Mouse (Mus musculus) forebrain, embryonic 15.5 days (tissue): ENCODE measurements around the gene Phactr4. TPM values are rescaled to one million over a fixed set of nuclear protein-coding genes. Genes with fewer than 3 reads are reported as not detected.

Experiments used
- ATAC-seq: fragments of 200-750 bp; cut with Nextera tagmentation; replicated peaks from 2 replicates; pipeline ENCODE4 v1.8.0; 2017; ENCODE audit warnings: mild to moderate bottlenecking, moderate TSS enrichment, moderate library complexity
- H3K27ac ChIP-seq: fragments of 300-500 bp; sonication (generic); replicated peaks from 2 replicates; pipeline ENCODE4 v1.5.1; 2015; ENCODE audit warnings: mild to moderate bottlenecking, inconsistent platforms
- H3K27me3 ChIP-seq: fragments of 300-500 bp; sonication (generic); 2 replicates; pipeline ENCODE4 v1.6.1; 2015; ENCODE audit warnings: inconsistent platforms
- H3K36me3 ChIP-seq: fragments of 300-500 bp; sonication (generic); 2 replicates; pipeline ENCODE4 v1.6.1; 2015; ENCODE audit warnings: mild to moderate bottlenecking, inconsistent platforms
- H3K4me1 ChIP-seq: fragments of 300-500 bp; sonication (generic); 2 replicates; pipeline ENCODE4 v1.6.1; 2015; ENCODE audit warnings: inconsistent platforms
- H3K4me2 ChIP-seq: fragments of 300-500 bp; sonication (generic); replicated peaks from 2 replicates; pipeline ENCODE4 v1.6.1; 2015; ENCODE audit warnings: mild to moderate bottlenecking, inconsistent platforms
- H3K4me3 ChIP-seq: fragments of 300-500 bp; sonication (generic); 2 replicates; pipeline ENCODE4 v1.5.1; 2015; ENCODE audit warnings: mild to moderate bottlenecking, inconsistent platforms
- H3K9ac ChIP-seq: fragments of 300-500 bp; sonication (generic); replicated peaks from 2 replicates; pipeline ENCODE4 v1.6.1; 2015; ENCODE audit warnings: mild to moderate bottlenecking, inconsistent platforms
- H3K9me3 ChIP-seq: fragments of 300-500 bp; sonication (generic); 2 replicates; pipeline ENCODE4 v1.6.1; 2016; ENCODE audit warnings: inconsistent platforms
- WGBS: fragments of 180-500 bp; shearing (Covaris S2); methylation state at CpG from one replicate; pipeline ENCODE4 v1.1.7; 2015; ENCODE audit warnings: mixed read lengths; 5-methylcytosine and 5-hydroxymethylcytosine counted together
- polyA plus RNA-seq: library from polyadenylated mRNA; unstranded; fragments of >200 nt; fragmentation: Nextera tagmentation; extraction: Ambion mirVana; gene quantifications from 2 replicates; pipeline ENCODE4 v1.2.1, GENCODE M21; 2015

Gene Phactr4
- polyA plus RNA-seq, 1 experiment from 2014 or later, result 11.5 TPM

DNA sequence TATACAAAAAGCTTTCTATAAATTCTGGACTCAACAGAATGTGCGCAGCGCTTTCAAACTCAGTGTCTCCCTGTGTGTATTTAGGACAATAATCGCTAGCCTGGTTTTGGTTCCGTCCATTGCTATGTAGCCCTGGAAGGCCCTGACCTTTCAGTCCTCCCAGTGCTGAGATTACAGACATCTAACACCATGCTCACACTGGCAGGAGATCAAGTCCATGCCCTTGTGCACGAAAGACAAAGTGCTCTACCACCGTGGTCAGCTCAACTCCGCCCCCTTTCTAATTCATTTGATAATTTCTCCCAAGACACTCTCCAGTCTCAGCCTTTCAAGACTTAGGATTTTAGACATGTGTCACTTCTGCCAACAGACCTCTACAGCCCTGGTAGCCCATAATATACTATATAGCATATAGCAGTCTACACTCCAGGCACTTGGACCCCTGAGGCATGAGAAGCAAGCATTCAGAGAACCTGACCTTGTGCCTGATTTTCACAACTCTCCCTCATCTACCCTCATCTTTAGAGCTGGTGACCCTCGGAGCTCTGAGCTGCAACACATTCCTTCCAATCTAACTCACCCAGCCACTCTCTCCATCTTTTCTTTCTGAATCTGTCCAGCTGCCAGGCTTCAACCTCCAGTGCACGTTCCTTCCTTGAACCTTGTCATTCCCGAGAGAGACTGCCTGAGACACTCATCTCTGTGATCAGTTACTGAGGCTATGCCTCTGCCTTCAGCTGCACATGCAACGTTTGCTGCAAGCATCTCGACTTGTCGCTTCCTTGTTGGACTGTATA, 15.7 kb downstream of the Phactr4 start:
- no peak overlapping the region for H3K4me3 ChIP-seq
- no peak for ATAC-seq
- 84% methylated on average over 13 of the region's 13 CpGs for WGBS
- H3K9me3 ChIP-seq, result no peaks in the 10 kb centered on the region
- H3K4me2 ChIP-seq, result no peak overlapping the region
- no peak overlapping the region for H3K27ac ChIP-seq
- no peaks in the 10 kb centered on the region for H3K36me3 ChIP-seq
- H3K4me1 ChIP-seq, result no peaks in the 10 kb centered on the region
- H3K9ac ChIP-seq, result no peak overlapping the region
- H3K27me3 ChIP-seq, result no peaks in the 10 kb centered on the region

DNA sequence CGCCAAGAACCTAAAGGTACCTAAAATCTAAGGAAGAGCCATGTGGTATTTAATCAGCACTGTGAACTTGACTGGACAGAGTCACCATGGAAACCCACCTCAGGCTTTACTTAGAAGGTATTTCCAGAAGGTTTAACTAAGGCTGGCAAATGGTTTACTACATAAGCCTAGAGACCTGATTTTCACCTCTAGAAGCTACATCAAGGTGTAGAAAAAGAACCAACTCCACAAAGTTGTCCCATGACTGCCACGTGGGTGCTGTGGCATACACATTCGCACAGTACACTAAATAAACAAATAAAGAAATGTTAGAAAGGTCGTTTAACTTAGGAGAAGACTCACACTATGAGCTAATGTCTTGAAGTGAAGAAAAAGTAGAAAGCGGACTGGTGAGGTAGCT, 17.7 kb downstream of the Phactr4 start:
- no peak overlapping the region for H3K4me2 ChIP-seq
- no peak overlapping the region for H3K4me3 ChIP-seq
- no peak for ATAC-seq
- H3K4me1 ChIP-seq, result no peaks in the 10 kb centered on the region
- no peaks in the 10 kb centered on the region for H3K9me3 ChIP-seq
- H3K27me3 ChIP-seq, result no peaks in the 10 kb centered on the region
- no peak overlapping the region for H3K9ac ChIP-seq
- no peak overlapping the region for H3K27ac ChIP-seq
- H3K36me3 ChIP-seq, result no peaks in the 10 kb centered on the region
- 89% methylated on average over 5 of the region's 5 CpGs for WGBS

- WGBS, result 85% methylated on average over 5 of the region's 5 CpGs
- Histone ChIP-seq H3K4me3 (no peak overlapping the region), H3K9me3 (no peaks in the 10 kb centered on the region), H3K27me3 (no peaks in the 10 kb centered on the region), H3K4me2 (no peak overlapping the region), H3K27ac (no peak overlapping the region), H3K9ac (no peak overlapping the region), H3K36me3 (no peaks in the 10 kb centered on the region), H3K4me1 (peaks cover 9% of the 10 kb centered on the region)
- ATAC-seq, result no peak
Measured at GRCm38 (mm10) chr4:132403063-132403660, 19.1 kb downstream of the Phactr4 start.

DNA sequence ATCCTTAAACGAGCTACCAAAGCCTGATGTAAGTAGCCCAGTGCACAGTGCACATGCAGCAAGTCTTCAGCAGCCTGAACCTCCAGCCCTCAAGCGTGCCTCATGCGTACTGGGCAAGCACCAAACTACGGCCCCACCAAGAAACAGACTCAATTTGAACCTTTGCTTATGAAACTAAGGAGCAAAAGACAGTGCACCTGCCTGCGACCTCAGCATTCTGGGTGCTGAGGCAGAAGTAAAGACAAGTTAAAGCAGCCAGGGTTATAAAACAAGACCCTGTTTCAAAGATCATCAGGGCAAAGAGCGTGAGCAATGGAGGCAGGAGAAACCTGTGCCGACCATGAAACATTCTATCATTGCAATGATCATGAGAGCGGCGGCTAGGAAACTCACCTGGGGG, 21.3 kb downstream of the Phactr4 start:
- WGBS, result 92% methylated on average over 9 of the region's 9 CpGs
- Histone ChIP-seq H3K9ac (no peak overlapping the region), H3K27ac (no peak overlapping the region), H3K4me3 (no peak overlapping the region), H3K36me3 (no peaks in the 10 kb centered on the region), H3K4me1 (peaks cover 14% of the 10 kb centered on the region), H3K27me3 (no peaks in the 10 kb centered on the region), H3K9me3 (no peaks in the 10 kb centered on the region), H3K4me2 (no peak overlapping the region)
- no peak for ATAC-seq

GRCm38 (mm10) chr4:132398863-132399262, 23.4 kb downstream of the Phactr4 start:
- H3K4me3 ChIP-seq, result no peak overlapping the region
- H3K4me2 ChIP-seq, result no peak overlapping the region
- no peak overlapping the region for H3K27ac ChIP-seq
- 72% methylated on average over 5 of the region's 5 CpGs for WGBS
- no peaks in the 10 kb centered on the region for H3K36me3 ChIP-seq
- no peaks in the 10 kb centered on the region for H3K27me3 ChIP-seq
- H3K9ac ChIP-seq, result no peak overlapping the region
- peaks cover 14% of the 10 kb centered on the region for H3K4me1 ChIP-seq
- ATAC-seq, result no peak
- H3K9me3 ChIP-seq, result no peaks in the 10 kb centered on the region

DNA sequence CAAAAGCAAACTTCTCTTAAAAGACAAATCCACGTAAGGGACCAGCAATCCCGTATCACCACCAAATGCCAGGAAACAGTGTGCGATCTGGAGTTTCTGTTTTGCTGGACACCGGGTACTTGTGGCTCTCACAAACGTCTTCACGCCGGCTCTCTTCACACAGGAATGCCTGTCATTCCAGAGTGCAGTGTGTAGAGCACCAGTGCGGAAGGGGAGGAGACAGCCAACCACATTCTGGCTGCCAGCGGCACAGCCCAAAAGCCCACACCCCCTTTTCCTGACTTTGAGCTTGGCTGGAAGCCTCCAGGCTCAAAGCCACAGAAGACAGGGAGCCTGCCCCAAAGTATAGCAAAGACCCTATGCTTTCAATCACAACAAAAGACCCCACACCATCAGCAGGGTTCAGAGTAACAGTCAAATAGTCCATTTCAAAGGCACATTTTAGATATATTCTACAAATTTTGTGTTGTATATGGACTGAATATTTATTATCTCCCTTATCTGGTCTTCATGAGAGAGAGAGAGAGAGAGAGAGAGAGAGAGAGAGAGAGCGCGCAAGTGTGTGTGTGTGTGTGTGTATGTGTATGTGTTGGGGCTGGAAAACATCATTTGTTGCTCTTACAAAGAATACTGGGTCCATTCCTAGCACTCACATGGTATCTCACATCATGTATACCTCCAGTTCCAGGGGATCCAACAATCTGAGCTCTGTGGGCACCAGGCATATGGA, 24.1 kb downstream of the Phactr4 start:
- peak overlapping the region; percentile 19; the same call in 1 of the 2 replicates for H3K4me2 ChIP-seq
- H3K9ac ChIP-seq, result no peak overlapping the region
- H3K4me1 ChIP-seq, result peaks cover 14% of the 10 kb centered on the region
- H3K9me3 ChIP-seq, result no peaks in the 10 kb centered on the region
- no peaks in the 10 kb centered on the region for H3K36me3 ChIP-seq
- ATAC-seq, result no peak
- 46% methylated on average over 11 of the region's 11 CpGs for WGBS
- no peak overlapping the region; the same call in 1 of the 2 replicates for H3K4me3 ChIP-seq
- no peaks in the 10 kb centered on the region for H3K27me3 ChIP-seq
- H3K27ac ChIP-seq, result no peak overlapping the region

GRCm38 (mm10) chr4:132397120-132397519, 25.2 kb downstream of the Phactr4 start:
- Histone ChIP-seq H3K27me3 (no peaks in the 10 kb centered on the region), H3K4me1 (peaks cover 14% of the 10 kb centered on the region), H3K9ac (no peak overlapping the region), H3K4me3 (no peak overlapping the region), H3K36me3 (no peaks in the 10 kb centered on the region), H3K9me3 (no peaks in the 10 kb centered on the region), H3K4me2 (no peak overlapping the region), H3K27ac (no peak overlapping the region)
- no peak for ATAC-seq
- 91% methylated on average over 3 of the region's 3 CpGs for WGBS

DNA sequence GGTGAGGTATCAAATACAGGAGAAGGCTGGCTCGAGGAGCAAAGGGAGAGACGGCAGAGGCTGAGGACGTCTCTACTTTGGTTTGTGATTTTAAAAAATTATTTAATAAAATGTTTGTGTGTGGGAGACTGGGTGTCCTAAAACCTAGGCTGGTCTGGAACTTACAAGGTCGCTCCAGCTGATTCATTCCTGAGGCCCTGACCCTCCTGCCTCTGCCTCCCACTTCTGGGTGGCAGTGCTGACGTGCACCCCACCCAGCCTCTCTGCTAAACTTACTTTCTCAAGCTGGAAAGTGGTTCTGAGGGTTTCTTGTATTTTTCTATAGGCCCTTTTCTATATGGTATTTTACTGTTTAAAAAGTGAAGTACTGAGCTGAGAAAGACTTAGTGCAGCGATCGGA, 26.0 kb downstream of the Phactr4 start:
- Histone ChIP-seq H3K4me3 (no peak overlapping the region), H3K4me2 (no peak overlapping the region), H3K4me1 (peaks cover 14% of the 10 kb centered on the region), H3K9ac (no peak overlapping the region), H3K27me3 (no peaks in the 10 kb centered on the region), H3K27ac (no peak overlapping the region), H3K9me3 (no peaks in the 10 kb centered on the region), H3K36me3 (no peaks in the 10 kb centered on the region)
- 96% methylated on average over 7 of the region's 7 CpGs for WGBS
- no peak for ATAC-seq

GRCm38 (mm10) chr4:132391063-132391740, 31.1 kb downstream of the Phactr4 start:
- Histone ChIP-seq H3K9ac (no peak overlapping the region), H3K4me2 (no peak overlapping the region), H3K4me3 (no peak overlapping the region), H3K27ac (no peak overlapping the region), H3K4me1 (no peaks in the 10 kb centered on the region), H3K9me3 (no peaks in the 10 kb centered on the region), H3K36me3 (no peaks in the 10 kb centered on the region), H3K27me3 (no peaks in the 10 kb centered on the region)
- ATAC-seq, result no peak
- WGBS, result 91% methylated on average over 8 of the region's 8 CpGs

DNA sequence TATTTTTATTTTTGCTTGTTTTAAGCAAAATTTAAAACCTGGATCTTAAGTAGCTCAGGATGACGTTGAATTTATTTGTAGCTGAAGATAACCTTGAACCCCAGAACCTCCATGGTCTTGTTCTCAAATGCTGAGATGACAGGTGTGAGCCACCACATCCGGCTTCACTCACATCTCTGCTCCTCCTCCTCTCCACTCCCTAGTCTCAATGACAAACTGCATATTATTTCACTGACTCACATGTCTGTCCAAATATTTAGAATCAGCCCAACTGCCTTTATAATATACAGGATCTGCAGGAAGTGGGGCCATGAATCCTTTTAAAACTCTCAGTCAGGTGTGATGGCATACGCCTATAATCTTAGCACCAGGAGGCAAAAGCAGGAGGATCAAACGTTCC, 33.0 kb downstream of the Phactr4 start:
- Histone ChIP-seq H3K9ac (no peak overlapping the region), H3K36me3 (0 out of 2 replicates have a peak, but pooled peaks cover 6% of the 10 kb centered on the region), H3K27me3 (no peaks in the 10 kb centered on the region), H3K4me2 (no peak overlapping the region), H3K4me1 (no peaks in the 10 kb centered on the region), H3K27ac (no peak overlapping the region), H3K4me3 (no peak overlapping the region), H3K9me3 (no peaks in the 10 kb centered on the region)
- ATAC-seq, result no peak
- WGBS, result 88% methylated on average over 4 of the region's 4 CpGs

DNA sequence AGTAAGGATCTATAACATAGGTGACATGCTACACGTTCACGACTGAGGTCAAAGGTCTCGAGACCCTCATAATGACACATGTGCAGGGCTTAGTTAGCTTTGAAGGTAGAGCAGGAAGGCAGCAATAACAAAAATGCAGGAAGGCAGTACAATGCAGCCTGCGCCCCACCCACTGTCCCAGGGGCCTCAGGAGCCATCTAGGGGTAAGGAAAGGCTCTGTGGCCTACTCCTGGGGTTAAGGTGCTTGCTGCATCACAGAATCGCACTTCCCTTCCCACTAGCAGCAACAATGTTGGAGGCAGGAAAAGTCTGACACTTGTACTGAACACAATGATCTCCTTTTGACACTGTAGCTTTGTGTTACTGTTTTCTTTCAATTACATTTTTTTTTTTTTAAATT, 34.7 kb downstream of the Phactr4 start:
- Histone ChIP-seq H3K27ac (no peak overlapping the region), H3K36me3 (0 out of 2 replicates have a peak, but pooled peaks cover 6% of the 10 kb centered on the region), H3K4me3 (no peak overlapping the region), H3K27me3 (no peaks in the 10 kb centered on the region), H3K9me3 (no peaks in the 10 kb centered on the region), H3K4me1 (no peaks in the 10 kb centered on the region), H3K4me2 (no peak overlapping the region), H3K9ac (no peak overlapping the region)
- no peak for ATAC-seq
- WGBS, result 86% methylated on average over 5 of the region's 5 CpGs

DNA sequence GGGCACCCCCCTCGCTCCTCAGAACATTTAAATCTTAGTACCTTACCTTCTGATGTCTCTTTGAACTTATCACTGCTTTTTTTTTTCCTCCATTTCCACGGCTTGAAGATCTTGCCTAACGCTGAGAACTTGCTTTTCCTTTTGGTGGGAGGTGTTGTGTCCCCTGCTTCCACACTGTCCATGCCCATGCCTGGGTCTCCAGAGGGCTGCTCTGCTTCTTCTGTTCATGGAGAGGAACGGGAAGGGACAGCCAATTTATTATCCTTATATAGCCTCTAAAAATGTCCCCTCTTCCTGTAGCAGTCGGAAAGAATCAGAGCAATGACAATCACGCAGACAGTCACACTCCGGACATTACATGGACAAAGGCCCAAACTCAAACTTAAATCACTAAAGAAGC, 35.4 kb downstream of the Phactr4 start:
- Histone ChIP-seq H3K36me3 (0 out of 2 replicates have a peak, but pooled peaks cover 6% of the 10 kb centered on the region), H3K4me2 (no peak overlapping the region), H3K9me3 (no peaks in the 10 kb centered on the region), H3K27ac (no peak overlapping the region), H3K27me3 (no peaks in the 10 kb centered on the region), H3K9ac (no peak overlapping the region), H3K4me3 (no peak overlapping the region), H3K4me1 (no peaks in the 10 kb centered on the region)
- WGBS, result 91% methylated on average over 7 of the region's 7 CpGs
- ATAC-seq, result no peak
